Mouse (Mus musculus) gonadal fat pad, adult 2 months (tissue): Measurements from ENCODE around the gene Fntb. TPM values are rescaled to one million over a fixed set of nuclear protein-coding genes. Genes with fewer than 3 reads are reported as not detected.

ENCODE experiments used
- DNase-seq: peaks from one replicate; pipeline ENCODE4 v3.0.0-alpha.2; 2012; ENCODE audit warnings: low read depth
- polyA plus RNA-seq: library from polyadenylated mRNA; depleted of rRNA; stranded (reverse); fragments of >200 nt; gene quantifications from 2 replicates; pipeline ENCODE4 v1.2.3, GENCODE M21; 2012

Fntb gene
- polyA plus RNA-seq, 1 experiment = 28.5 TPM

GRCm38 (mm10) chr12:76886826-76887225, 121.4 kb downstream of the Fntb start:
- DNase-seq = no peak

GRCm38 (mm10) chr12:76887941-76888340, 122.6 kb downstream of the Fntb start:
- DNase-seq = no peak

GRCm38 (mm10) chr12:76889404-76890184, 124.2 kb downstream of the Fntb start:
- DNase-seq = no peak

GRCm38 (mm10) chr12:76891160-76891559, 125.8 kb downstream of the Fntb start:
- no peak for DNase-seq

- DNase-seq = no peak
Measured at GRCm38 (mm10) chr12:76892910-76893695, 127.7 kb downstream of the Fntb start.

GRCm38 (mm10) chr12:76894792-76895559, 129.6 kb downstream of the Fntb start:
- no peak for DNase-seq

GRCm38 (mm10) chr12:76895777-76896176, 130.4 kb downstream of the Fntb start:
- DNase-seq = no peak

- no peak for DNase-seq
Measured at GRCm38 (mm10) chr12:76896566-76896965, 131.2 kb downstream of the Fntb start.

GRCm38 (mm10) chr12:76897006-76897405, 131.6 kb downstream of the Fntb start:
- DNase-seq = no peak

- DNase-seq = no peak
Measured at GRCm38 (mm10) chr12:76898141-76898540, 132.8 kb downstream of the Fntb start.

GRCm38 (mm10) chr12:76899261-76899975, 134.0 kb downstream of the Fntb start:
- no peak for DNase-seq

- no peak for DNase-seq
Measured at GRCm38 (mm10) chr12:76901508-76902294, 136.3 kb downstream of the Fntb start.

- DNase-seq = no peak
Measured at GRCm38 (mm10) chr12:76906278-76906677, 140.9 kb downstream of the Fntb start.

GRCm38 (mm10) chr12:76909218-76909617, 143.8 kb downstream of the Fntb start:
- DNase-seq = no peak

GRCm38 (mm10) chr12:76910258-76910940, 145.0 kb downstream of the Fntb start:
- no peak for DNase-seq

GRCm38 (mm10) chr12:76911171-76911726, 145.9 kb downstream of the Fntb start:
- DNase-seq = no peak

GRCm38 (mm10) chr12:76912193-76912592, 146.8 kb downstream of the Fntb start:
- DNase-seq = no peak

- DNase-seq = no peak
Measured at GRCm38 (mm10) chr12:76916163-76916562, 150.8 kb downstream of the Fntb start.

- DNase-seq = no peak
Measured at GRCm38 (mm10) chr12:76918113-76918512, 152.7 kb downstream of the Fntb start.

GRCm38 (mm10) chr12:76918855-76919254, 153.5 kb downstream of the Fntb start:
- DNase-seq = no peak
